Mouse (Mus musculus): ENCODE results near the gene Polr2g. TPM values are rescaled to one million over a fixed set of nuclear protein-coding genes. Genes with fewer than 3 reads are reported as not detected.
"Not testable (repeated sequence)": the region's sequence is repeated elsewhere in the genome, so short reads cannot be mapped to it uniquely, and the experiment has no call there.

The Polr2g gene
- polyA plus RNA-seq, 1 experiment from 2014 or later = 123 TPM

DNA sequence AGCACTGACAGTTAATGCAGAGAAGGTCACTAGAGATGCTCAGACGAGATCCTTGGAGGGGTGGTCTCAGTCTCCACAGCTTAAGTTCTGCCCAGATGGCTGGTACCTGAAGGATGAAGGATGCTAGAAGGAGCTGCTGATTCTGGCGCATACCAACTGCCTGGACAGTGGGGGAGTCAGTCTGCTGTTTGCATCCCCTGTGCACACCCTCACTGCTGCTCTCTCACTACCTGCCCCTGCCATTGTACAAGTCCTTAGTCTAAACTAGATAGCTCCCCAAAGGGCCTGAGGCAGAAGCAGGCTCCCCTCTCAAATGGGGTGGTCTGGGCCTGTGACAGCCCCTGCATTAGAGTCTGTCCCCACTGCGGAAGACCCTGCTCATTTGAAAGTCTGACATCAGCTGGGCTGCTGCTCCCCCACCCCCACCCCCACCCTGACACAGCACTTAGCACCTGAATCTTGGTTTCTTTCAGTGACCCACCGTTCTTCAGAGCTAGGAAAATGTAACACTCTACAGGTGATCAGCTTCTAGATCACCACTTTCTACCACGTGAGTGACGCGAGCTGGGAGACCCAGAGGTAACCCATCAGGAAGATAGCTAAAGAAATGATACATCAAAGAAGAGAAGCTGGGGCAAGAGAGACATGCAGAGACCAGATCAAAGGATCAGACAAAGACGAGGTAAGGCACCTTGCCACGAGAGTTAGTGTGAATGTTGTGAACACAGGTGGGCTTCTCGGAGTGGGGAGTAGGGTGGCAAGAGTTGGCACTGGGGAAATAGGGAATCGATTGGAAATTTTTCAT lies 40.9 kb upstream of the Polr2g start, which contains the start of gene Gng3:
TSS of gene Gng3 (minus strand) at position 92 of the 805 bp plus-strand sequence.
- TF ChIP-seq CTCF (IDR thresholded peaks at IDR 0.05) (no peak), EP300 (IDR thresholded peaks at IDR 0.05) (no peak)
- Histone ChIP-seq H3K4me1 (ENCODE audit: insufficient read depth, low read depth, low read length) (peaks cover 10% of the 10 kb centered on the region; the same call in 1 of the 2 replicates), H3K4me2 (replicated peaks; ENCODE audit: low read depth, low read length) (peak within 1 kb of the TSS; percentile 82), H3K27ac (ENCODE audit: low read length) (peak within 1 kb of the TSS; percentile 91; the same call in 1 of the 2 replicates), H3K4me3 (ENCODE audit: low read depth, low read length) (peak within 1 kb of the TSS; percentile 68), H3K27me3 (replicated peaks; ENCODE audit: insufficient read depth, low read length) (no peaks in the 10 kb centered on the region), H3K9me3 (ENCODE audit: low read length) (no peaks in the 10 kb centered on the region), H3K36me3 (ENCODE audit: insufficient read depth, low read length) (0 out of 2 replicates have a peak, but pooled peaks cover 4% of the 10 kb centered on the region), H3K9ac (replicated peaks; ENCODE audit: low read depth) (peak within 1 kb of the TSS; percentile 78)
- ATAC-seq (no peak), DNase-seq (ENCODE audit: low spot score) (no peak)
- WGBS = 74% methylated on average over 11 of the region's 11 CpGs

DNA sequence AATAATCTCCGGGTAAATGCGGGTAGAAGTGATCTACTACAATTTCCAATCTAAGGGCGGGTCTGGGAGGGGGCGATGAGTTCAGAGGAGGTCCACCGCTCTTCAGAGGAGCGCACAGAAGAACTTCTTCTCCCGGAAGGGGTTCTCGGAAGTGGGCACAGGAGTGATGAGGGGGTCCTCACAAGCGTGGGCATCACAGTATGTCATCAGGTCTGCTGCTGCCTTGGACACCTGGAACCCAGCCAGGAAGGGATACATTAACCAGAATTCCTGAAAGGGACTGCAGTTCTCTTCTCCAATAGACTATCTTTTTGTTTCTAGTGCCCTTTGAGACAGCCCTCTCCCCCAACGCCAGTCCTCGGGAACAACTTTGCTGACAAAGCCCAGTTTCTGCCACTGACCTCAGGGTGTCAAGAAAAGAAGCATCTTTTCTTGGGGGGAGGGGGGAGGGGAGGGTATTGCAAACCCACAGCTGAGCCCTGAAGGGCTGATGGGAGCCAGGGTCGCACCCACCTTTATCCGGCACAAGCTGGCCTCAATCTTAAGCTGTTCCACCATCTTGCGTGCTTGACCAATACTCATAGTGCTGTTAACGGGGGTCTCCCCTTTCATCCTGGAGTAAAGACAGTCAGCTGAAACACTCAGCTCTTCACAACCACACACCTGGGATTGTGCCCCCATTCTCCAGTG lies 39.8 kb upstream of the Polr2g start:
- peak; percentile 66 for DNase-seq (ENCODE audit: low spot score)
- Histone ChIP-seq H3K9me3 (ENCODE audit: low read length) (no peaks in the 10 kb centered on the region), H3K27me3 (replicated peaks; ENCODE audit: insufficient read depth, low read length) (no peaks in the 10 kb centered on the region), H3K4me3 (ENCODE audit: low read depth, low read length) (peak overlapping the region; percentile 68), H3K9ac (replicated peaks; ENCODE audit: low read depth) (peak overlapping the region; percentile 78), H3K4me1 (ENCODE audit: insufficient read depth, low read depth, low read length) (peaks cover 10% of the 10 kb centered on the region; the same call in 1 of the 2 replicates), H3K36me3 (ENCODE audit: insufficient read depth, low read length) (0 out of 2 replicates have a peak, but pooled peaks cover 6% of the 10 kb centered on the region), H3K4me2 (replicated peaks; ENCODE audit: low read depth, low read length) (peak overlapping the region; percentile 82), H3K27ac (ENCODE audit: low read length) (peak overlapping the region; percentile 91)
- no peak for TF ChIP-seq EP300 (IDR thresholded peaks at IDR 0.05)
- 0 out of 2 replicates have a peak, but pooled peaks have one; percentile 1 for ATAC-seq
- 16% methylated on average over 15 of the region's 15 CpGs for WGBS

DNA sequence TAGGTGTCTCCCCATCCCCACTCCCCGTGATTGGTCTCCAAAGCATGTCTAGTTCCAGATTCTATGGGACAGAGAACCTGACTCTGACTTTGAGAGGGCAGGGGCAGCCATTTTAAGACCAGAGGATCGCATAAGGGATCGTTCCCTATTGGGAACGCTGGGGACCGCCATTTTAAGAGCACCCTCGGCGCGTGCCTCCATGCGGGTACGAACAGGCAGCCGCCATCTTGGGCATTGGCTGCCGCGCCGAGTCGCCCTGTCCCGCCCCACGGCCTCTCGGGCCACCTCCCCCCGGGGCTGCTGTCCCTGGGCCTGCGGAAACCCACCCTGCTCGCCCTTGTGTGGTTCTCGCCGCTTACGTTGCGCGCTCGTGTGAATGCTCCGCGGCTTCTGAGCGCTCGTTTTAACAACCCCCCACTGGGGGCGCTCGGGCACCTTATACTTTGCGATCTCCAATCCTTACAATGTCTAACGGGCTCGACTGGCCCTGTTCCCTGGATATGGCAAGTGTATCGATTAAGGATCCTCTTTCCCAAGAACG lies 38.9 kb upstream of the Polr2g start, which contains the start of gene Bscl2:
TSS of gene Bscl2 (plus strand) at position 217 of the 541 bp plus-strand sequence.
- Histone ChIP-seq H3K4me2 (replicated peaks; ENCODE audit: low read depth, low read length) (peak within 1 kb of the TSS; percentile 82), H3K36me3 (ENCODE audit: insufficient read depth, low read length) (peaks cover 13% of the 10 kb centered on the region; the same call in 1 of the 2 replicates), H3K4me3 (ENCODE audit: low read depth, low read length) (peak within 1 kb of the TSS; percentile 68), H3K27me3 (replicated peaks; ENCODE audit: insufficient read depth, low read length) (no peaks in the 10 kb centered on the region), H3K4me1 (ENCODE audit: insufficient read depth, low read depth, low read length) (peaks cover 10% of the 10 kb centered on the region; the same call in 1 of the 2 replicates), H3K9me3 (ENCODE audit: low read length) (no peaks in the 10 kb centered on the region), H3K27ac (ENCODE audit: low read length) (peak within 1 kb of the TSS; percentile 91), H3K9ac (replicated peaks; ENCODE audit: low read depth) (peak within 1 kb of the TSS; percentile 78)
- TF ChIP-seq EP300 (IDR thresholded peaks at IDR 0.05) (no peak; the same call in 1 of the 2 replicates), CTCF (IDR thresholded peaks at IDR 0.05) (peak; percentile 65)
- under 1% methylated on average over 34 of the region's 38 CpGs for WGBS
- ATAC-seq = peak; percentile 83
- peak; percentile 91 for DNase-seq (ENCODE audit: low spot score)

DNA sequence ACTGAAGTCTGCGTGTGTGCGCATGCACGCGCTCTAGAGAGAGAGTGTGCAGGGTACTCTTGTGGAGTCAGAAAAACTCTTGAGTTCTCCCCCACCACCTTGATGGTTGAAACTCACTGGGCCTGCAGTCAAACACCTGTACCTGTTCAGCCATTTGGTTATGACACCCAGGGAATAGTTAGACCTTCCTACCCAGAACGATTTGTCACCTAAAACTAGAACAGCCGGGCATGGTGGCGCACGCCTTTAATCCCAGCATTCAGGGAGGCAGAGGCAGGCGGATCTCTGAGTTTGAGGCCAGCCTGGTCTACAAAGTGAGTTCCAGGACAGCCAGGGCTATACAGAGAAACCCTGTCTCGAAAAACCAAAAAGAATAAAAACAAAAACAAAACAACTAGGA lies 38.0 kb upstream of the Polr2g start:
- H3K4me1 ChIP-seq (ENCODE audit: insufficient read depth, low read depth, low read length); H3K9me3 ChIP-seq (ENCODE audit: low read length); H3K4me3 ChIP-seq (ENCODE audit: low read depth, low read length); DNase-seq (ENCODE audit: low spot score); H3K9ac ChIP-seq (replicated peaks; ENCODE audit: low read depth); H3K4me2 ChIP-seq (replicated peaks; ENCODE audit: low read depth, low read length); ATAC-seq; H3K27me3 ChIP-seq (replicated peaks; ENCODE audit: insufficient read depth, low read length): not testable (repeated sequence)
- WGBS = 95% methylated on average over 10 of the region's 10 CpGs
- Histone ChIP-seq H3K36me3 (ENCODE audit: insufficient read depth, low read length) (peaks cover 21% of the 10 kb centered on the region; the same call in 1 of the 2 replicates), H3K27ac (ENCODE audit: low read length) (0 out of 2 replicates have a peak overlapping the region, but pooled peaks have one; percentile 91)

DNA sequence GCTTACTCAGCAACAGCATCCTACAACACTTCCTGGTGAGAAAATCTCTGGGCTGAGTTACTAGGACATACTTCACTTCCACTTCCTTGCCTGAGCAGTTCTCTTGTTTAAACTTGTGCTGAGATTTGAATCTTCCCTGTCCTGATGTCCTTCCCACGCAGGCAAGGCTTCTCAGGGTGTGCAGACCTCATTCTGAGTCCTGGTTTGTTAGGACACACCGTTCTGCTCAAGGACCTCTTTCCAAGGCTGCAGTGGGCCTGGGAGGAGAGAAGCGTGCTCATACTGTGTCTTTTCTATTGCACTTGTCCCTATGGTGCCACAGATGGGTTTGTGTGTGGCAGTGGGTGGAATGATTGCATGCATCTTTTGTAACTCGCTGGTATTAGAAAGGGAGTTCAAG lies 34.6 kb upstream of the Polr2g start:
- 84% methylated on average over 4 of the region's 4 CpGs for WGBS
- H3K27me3 ChIP-seq (replicated peaks; ENCODE audit: insufficient read depth, low read length) = no peaks in the 10 kb centered on the region
- H3K27ac ChIP-seq (ENCODE audit: low read length) = no peak overlapping the region
- DNase-seq (ENCODE audit: low spot score) = no peak
- H3K36me3 ChIP-seq (ENCODE audit: insufficient read depth, low read length) = peaks cover 42% of the 10 kb centered on the region
- ATAC-seq = no peak
- H3K9ac ChIP-seq (replicated peaks; ENCODE audit: low read depth) = no peak overlapping the region
- no peak overlapping the region for H3K4me2 ChIP-seq (replicated peaks; ENCODE audit: low read depth, low read length)
- no peak overlapping the region for H3K4me3 ChIP-seq (ENCODE audit: low read depth, low read length)
- TF ChIP-seq EP300 (IDR thresholded peaks at IDR 0.05) (no peak), CTCF (IDR thresholded peaks at IDR 0.05) (no peak)
- no peaks in the 10 kb centered on the region for H3K9me3 ChIP-seq (ENCODE audit: low read length)
- H3K4me1 ChIP-seq (ENCODE audit: insufficient read depth, low read depth, low read length) = no peaks in the 10 kb centered on the region

DNA sequence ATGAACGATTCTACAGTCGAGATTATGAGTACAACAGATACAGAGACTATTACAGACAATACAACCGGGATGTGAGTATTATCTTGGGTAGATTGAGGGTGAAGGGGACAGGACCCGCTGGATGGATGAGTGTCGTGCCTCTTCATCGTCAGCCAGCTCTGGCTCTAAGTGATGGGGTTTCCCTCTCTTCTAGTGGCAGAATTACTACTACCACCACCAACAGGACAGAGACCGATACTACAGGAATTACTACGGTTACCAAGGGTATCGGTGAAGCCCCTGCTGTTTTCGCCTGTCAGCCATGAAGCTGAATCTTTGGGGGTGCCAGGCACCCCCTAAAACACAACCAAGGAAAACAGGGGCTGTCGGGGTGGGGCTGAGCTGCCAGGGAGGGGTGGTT lies 32.9 kb upstream of the Polr2g start:
- Histone ChIP-seq H3K9me3 (ENCODE audit: low read length) (no peaks in the 10 kb centered on the region), H3K27ac (ENCODE audit: low read length) (no peak overlapping the region), H3K9ac (replicated peaks; ENCODE audit: low read depth) (no peak overlapping the region), H3K27me3 (replicated peaks; ENCODE audit: insufficient read depth, low read length) (no peaks in the 10 kb centered on the region), H3K4me3 (ENCODE audit: low read depth, low read length) (no peak overlapping the region), H3K4me2 (replicated peaks; ENCODE audit: low read depth, low read length) (no peak overlapping the region), H3K4me1 (ENCODE audit: insufficient read depth, low read depth, low read length) (no peaks in the 10 kb centered on the region), H3K36me3 (ENCODE audit: insufficient read depth, low read length) (peaks cover 57% of the 10 kb centered on the region)
- ATAC-seq (no peak), DNase-seq (ENCODE audit: low spot score) (no peak)
- 82% methylated on average over 11 of the region's 11 CpGs for WGBS
- peak; percentile 17; the same call in 1 of the 2 replicates for TF ChIP-seq CTCF (IDR thresholded peaks at IDR 0.05)
- no peak for TF ChIP-seq EP300 (IDR thresholded peaks at IDR 0.05)
